Mouse (Mus musculus): Measurements from ENCODE around the gene Tns1.

Gene Tns1

GRCm38 (mm10) chr1:74121821-74122576, 2.2 kb downstream of the Tns1 start:
- DNase-seq (ENCODE audit: low spot score in 2 of 2), result peak in 1 of 2 experiments; percentile 38

GRCm38 (mm10) chr1:74121138-74121537, 3.1 kb downstream of the Tns1 start:
- no peak for DNase-seq (ENCODE audit: low spot score in 2 of 2)

DNA sequence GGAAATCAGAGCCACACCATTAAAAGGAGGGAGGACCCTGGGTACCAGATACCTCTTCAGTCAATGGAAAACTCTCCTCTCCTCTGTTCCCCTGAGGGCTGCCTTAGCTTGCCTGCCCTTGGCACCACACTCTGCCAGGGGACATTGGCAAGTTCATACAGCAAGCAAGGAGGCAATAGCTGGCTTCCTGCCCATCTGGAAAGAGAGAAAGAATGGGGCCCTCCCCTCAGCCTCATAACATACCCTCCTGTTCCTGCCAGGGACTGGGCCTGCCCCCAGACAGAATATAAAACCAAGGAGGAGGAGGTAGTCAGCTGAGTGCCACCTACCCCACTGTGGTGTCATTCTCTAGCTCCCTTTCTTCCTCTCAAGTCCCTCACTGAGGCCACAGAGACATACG, 5.1 kb downstream of the Tns1 start:
- no peak for DNase-seq (ENCODE audit: low spot score in 2 of 2)

- no peak for DNase-seq (ENCODE audit: low spot score in 2 of 2)
Measured at GRCm38 (mm10) chr1:74117876-74118275, 6.4 kb downstream of the Tns1 start.

- DNase-seq (ENCODE audit: low spot score in 2 of 2), result no peak
Measured at GRCm38 (mm10) chr1:74113071-74113470, 11.2 kb downstream of the Tns1 start.

DNA sequence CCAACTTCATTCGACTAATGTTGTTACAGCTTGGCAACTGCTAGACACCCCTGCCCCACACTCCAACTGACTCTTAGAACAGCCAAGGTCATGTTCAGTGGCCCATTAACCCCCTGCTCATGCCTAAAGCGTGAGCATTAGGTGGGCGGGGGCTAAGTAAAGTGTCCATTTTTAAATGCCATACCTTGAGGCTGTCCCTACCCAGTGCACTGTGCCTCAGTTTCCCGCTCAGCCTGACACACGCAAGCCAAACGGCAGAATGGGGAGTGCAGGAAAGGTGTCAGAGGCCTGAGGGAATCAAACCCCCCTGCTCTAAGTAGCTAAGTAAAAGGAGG, 12.6 kb downstream of the Tns1 start:
- DNase-seq (ENCODE audit: low spot score in 2 of 2), result no peak

DNA sequence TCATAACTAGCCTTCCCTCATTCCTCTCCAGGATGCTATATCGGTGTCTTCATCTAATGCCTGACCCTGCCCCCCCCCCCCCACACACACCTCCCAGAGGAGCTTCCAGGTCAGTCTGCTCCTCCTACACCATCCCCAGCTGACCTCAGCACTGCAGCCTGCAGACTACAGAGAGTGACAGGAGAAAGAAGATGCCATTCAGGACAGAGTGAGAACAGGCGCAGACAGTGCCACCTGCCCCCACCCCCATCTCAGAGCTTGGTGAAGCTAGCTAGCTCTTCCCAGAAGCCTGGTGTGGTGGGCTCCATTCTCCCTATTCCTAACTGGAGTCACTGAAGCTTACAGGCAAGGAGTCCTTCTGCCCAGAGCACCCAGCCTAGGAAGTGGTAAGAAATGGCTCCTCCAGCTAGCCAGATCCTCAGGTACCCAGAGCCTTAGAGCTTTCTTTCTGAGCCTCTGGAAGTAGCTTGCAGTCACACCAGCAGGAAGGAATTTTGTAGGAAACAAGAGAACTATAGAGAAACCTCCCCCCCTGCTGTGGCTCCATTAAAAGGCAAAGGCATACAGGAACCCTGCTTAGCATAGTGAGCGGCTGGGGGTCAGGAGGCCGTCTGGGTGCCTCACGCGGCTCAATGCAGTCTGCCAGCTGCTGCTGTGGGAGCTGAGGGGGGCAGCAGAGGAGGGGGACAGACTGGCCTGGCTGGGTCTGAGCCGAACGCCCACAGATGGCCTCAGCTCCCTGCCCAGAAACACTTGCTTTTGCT, 13.1 kb downstream of the Tns1 start:
- peak in 1 of 2 experiments; percentile 19 for DNase-seq (ENCODE audit: low spot score in 2 of 2)

- DNase-seq (ENCODE audit: low spot score in 2 of 2), result no peak
Measured at GRCm38 (mm10) chr1:74109670-74110069, 14.6 kb downstream of the Tns1 start.

- DNase-seq (ENCODE audit: low spot score in 2 of 2), result no peak
Measured at GRCm38 (mm10) chr1:74107931-74108618, 16.2 kb downstream of the Tns1 start.

- DNase-seq (ENCODE audit: low spot score in 2 of 2), result no peak
Measured at GRCm38 (mm10) chr1:74106214-74106613, 18.0 kb downstream of the Tns1 start.

- no peak for DNase-seq (ENCODE audit: low spot score in 2 of 2)
Measured at GRCm38 (mm10) chr1:74105660-74106059, 18.6 kb downstream of the Tns1 start.

- peak in 1 of 2 experiments; percentile 46 for DNase-seq (ENCODE audit: low spot score in 2 of 2)
Measured at GRCm38 (mm10) chr1:74103654-74104353, 20.4 kb downstream of the Tns1 start.

DNA sequence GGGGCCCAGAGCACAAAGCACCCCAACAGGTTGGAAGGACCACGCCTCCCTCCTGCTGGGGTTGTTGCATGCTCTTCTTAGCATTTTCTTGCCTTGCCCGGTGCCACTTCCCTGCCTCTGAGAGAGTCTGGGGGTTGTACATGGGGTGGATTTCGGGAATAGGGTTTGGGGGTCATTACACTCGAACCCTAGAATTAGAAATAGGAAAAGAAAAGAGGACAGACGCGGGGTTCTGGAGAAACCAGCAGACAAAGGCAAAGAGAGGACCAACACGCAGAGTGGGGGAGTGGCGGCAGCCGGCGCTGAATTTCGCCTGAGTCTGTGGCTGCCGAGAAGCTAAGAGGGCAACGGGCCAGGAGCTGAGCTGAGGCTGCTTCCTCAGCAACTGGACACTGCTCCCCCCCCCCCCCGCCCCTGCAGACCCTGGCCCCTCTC, 25.2 kb downstream of the Tns1 start:
- peak in 1 of 2 experiments; percentile 27 for DNase-seq (ENCODE audit: low spot score in 2 of 2)

- DNase-seq (ENCODE audit: low spot score in 2 of 2), result peak in 1 of 2 experiments; percentile 53
Measured at GRCm38 (mm10) chr1:74098004-74099000, 25.9 kb downstream of the Tns1 start.

DNA sequence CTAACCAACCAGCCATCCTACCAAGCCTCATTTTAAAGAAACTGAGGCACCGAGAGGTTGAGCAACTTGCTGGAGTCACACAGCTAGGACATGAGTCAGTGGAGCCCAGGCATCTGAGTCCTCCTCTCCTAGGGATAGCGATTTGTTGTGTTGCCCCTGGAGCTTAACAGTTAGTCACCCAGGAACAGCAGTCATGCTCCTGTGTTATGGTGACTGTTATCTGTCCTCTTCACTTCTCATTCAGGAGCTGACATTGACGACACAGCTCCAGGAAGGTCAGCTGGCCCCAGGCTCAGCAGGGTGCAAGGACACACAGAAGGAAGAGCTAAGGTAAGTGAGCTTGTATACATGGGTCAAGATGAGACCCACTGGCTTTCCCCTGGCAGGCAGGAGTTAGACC, 28.5 kb downstream of the Tns1 start:
- DNase-seq (ENCODE audit: low spot score in 2 of 2), result no peak

- DNase-seq (ENCODE audit: low spot score in 2 of 2), result no peak
Measured at GRCm38 (mm10) chr1:74095296-74095695, 29.0 kb downstream of the Tns1 start.

DNA sequence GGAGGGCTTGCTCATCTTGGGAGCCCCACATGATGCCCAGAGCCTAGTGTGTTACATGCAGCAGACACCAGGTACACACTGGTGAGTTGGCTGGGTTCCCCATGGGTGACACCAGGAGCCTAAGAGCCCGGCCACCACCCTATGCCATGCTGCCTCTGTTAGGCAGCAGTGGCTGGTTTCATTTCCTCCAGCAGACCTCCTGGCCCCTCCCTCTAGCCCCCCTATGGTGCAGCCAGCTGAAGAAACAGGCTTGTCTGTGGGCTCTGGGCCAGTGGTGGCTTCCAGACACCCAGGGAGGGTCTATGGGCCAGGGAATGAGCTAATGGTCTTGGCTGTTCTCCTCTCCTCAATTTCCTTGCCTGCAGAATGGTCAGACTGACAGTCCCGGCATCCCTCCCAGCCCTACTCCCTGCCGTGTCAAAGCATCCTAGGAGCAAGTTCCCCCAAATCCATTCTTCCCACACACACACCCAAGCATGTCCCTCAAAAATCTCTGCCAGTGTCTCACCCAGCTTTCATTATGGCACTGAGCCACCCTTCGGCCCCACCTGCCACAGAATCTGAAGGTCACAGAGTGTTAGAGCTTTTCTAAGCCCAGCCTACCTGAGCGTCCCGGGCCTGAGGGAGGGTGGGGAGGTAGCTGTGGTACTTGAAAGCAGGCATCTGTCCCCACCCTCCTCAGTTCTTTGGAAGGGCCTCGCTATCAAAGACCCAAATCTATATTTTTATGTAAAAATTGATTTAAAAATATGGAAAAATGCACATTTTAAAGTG, 29.6 kb downstream of the Tns1 start:
- peak; percentile 46 to 66 for DNase-seq (ENCODE audit: low spot score in 2 of 2)

DNA sequence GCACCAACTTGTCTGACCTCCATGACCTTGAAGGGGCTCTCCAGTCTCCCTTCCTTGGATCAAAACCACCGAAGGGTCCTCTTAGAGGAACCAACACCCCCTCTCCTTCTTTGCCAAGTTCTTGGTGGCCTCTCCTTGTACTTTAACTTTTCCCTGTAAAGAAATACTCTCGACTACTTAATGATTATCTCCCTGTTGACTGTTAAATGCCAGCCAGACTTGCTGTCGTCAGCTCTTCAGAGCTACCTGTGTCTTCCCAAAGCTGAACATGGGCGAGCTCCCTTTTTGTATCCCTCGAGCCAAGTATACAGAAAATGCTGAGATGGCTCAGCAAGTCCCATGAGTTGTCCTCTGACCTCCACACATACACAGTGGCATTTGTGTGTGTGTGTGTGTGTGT, 30.8 kb downstream of the Tns1 start:
- DNase-seq (ENCODE audit: low spot score in 2 of 2), result no peak

DNA sequence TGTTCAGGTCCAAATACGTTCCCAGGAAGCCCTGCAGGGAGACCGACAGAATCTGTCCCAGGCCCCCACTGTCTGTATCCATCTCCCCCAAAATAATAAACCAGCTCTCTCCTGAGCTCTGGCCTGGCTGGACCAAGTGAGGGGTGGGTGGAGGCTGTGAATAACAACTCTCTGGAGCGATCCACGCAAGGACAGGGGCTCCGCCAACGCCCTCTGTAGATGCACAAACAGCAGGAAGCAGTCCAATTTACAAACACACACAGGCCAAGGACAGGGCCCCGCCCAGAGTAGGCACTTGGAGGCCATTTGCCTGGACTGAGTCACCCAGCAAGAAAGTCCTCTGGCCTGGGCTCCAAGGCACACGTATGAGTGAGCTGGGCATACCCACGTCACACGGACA, 32.0 kb downstream of the Tns1 start:
- no peak for DNase-seq (ENCODE audit: low spot score in 2 of 2)
